20 mouse cellular contexts compared by ENCODE assay signal in genomic region chr6:148934961-148935590, GRCm38 (mm10). TPM values are rescaled to one million over a fixed set of nuclear protein-coding genes. Genes with fewer than 3 reads are reported as not detected.
A peak's percentile ranks its signal among the peaks of the same experiment; 100 is the strongest.
DNase-seq lines count a peak whose midpoint lies in the region; ATAC-seq and TF ChIP-seq lines count a peak whose summit lies in the region.
"Had no signal": no experiment of that assay in that cellular context is flagged by ENCODE, and none has a peak within 500 bp of the region (broad histone marks: within the 10 kb centered on the region; RNA-seq: fewer than 3 reads in every experiment).

No protein-coding gene starts in this region.

- TF ChIP-seq POLR2A in heart, adult 2 months (IDR thresholded peaks at IDR 0.05; ENCODE audit: insufficient read depth, low read depth, low read length), result no peak

- no peak for TF ChIP-seq CTCF in liver, postnatal 0 days (IDR thresholded peaks at IDR 0.05; ENCODE audit: low read depth)
- TF ChIP-seq CTCF in heart, adult 2 months (IDR thresholded peaks at IDR 0.05), result no peak

- H3K36me3 ChIP-seq in forebrain, embryonic 14.5 days (ENCODE audit: control insufficient read depth, insufficient read depth, low read length), result peaks cover 29% of the 10 kb centered on the region
- H3K36me3 ChIP-seq in forebrain, embryonic 11.5 days (ENCODE audit: control insufficient read depth, insufficient read depth, low read length), result peaks cover 10% of the 10 kb centered on the region
- H3K36me3 ChIP-seq in liver, embryonic 16.5 days (ENCODE audit: control insufficient read depth, insufficient read depth), result peaks cover 8% of the 10 kb centered on the region
- peaks cover 12% of the 10 kb centered on the region for H3K36me3 ChIP-seq in liver, postnatal 0 days (replicated peaks; ENCODE audit: insufficient read depth, low read length)
- peaks cover 14% of the 10 kb centered on the region for H3K36me3 ChIP-seq in intestine, embryonic 15.5 days
- H3K36me3 ChIP-seq in heart, adult 2 months (ENCODE audit: control insufficient read depth, insufficient read depth, low read length), result no peaks in the 10 kb centered on the region

- peak overlapping the region; percentile 6; the same call in 1 of the 2 replicates for H3K9ac ChIP-seq in forebrain, embryonic 14.5 days (ENCODE audit: low read length)
- H3K9ac ChIP-seq in forebrain, embryonic 11.5 days (ENCODE audit: low read length), result no peak overlapping the region
- no peak overlapping the region for H3K9ac ChIP-seq in liver, embryonic 16.5 days (ENCODE audit: low read depth, low read length)
- no peak overlapping the region for H3K9ac ChIP-seq in liver, postnatal 0 days (replicated peaks)
- no peak overlapping the region for H3K9ac ChIP-seq in intestine, embryonic 15.5 days
- H3K9ac ChIP-seq in heart, adult 2 months (ENCODE audit: low read depth, low read length), result no peak overlapping the region
- H3K9ac ChIP-seq: limb, embryonic 13.5 days; lung, embryonic 14.5 days had no signal

- H3K9me3 ChIP-seq in forebrain, embryonic 14.5 days (replicated peaks; ENCODE audit: control insufficient read depth, low read length), result no peaks in the 10 kb centered on the region
- H3K9me3 ChIP-seq in forebrain, embryonic 11.5 days (ENCODE audit: control insufficient read depth, low read length), result no peaks in the 10 kb centered on the region
- no peaks in the 10 kb centered on the region for H3K9me3 ChIP-seq in liver, embryonic 16.5 days (replicated peaks; ENCODE audit: control insufficient read depth, low read length)
- no peaks in the 10 kb centered on the region for H3K9me3 ChIP-seq in liver, postnatal 0 days (ENCODE audit: low read length)
- no peaks in the 10 kb centered on the region for H3K9me3 ChIP-seq in intestine, embryonic 15.5 days
- H3K9me3 ChIP-seq: forebrain, embryonic 10.5 days; heart, embryonic 10.5 days; limb, embryonic 13.5 days; megakaryocyte, embryonic 14.5 days had no signal

- no peak for TF ChIP-seq EP300 in liver, postnatal 0 days (IDR thresholded peaks at IDR 0.05; ENCODE audit: low read depth)
- TF ChIP-seq EP300 in heart, adult 2 months (IDR thresholded peaks at IDR 0.05; ENCODE audit: insufficient read depth, low read depth, low read length), result no peak

- no peaks in the 10 kb centered on the region for H3K79me2 ChIP-seq in heart, adult 2 months (replicated peaks; ENCODE audit: control insufficient read depth, insufficient read depth, low read length)

- H3K27ac ChIP-seq in forebrain, embryonic 14.5 days (ENCODE audit: low read depth, low read length), result no peak overlapping the region
- H3K27ac ChIP-seq in forebrain, embryonic 11.5 days (ENCODE audit: low read depth, low read length), result no peak overlapping the region
- 0 out of 2 replicates have a peak overlapping the region, but pooled peaks have one; percentile 9 for H3K27ac ChIP-seq in liver, embryonic 16.5 days (ENCODE audit: low read length)
- no peak overlapping the region for H3K27ac ChIP-seq in liver, postnatal 0 days (ENCODE audit: low read depth)
- peak overlapping the region; percentile 40; the same call in 1 of the 2 replicates for H3K27ac ChIP-seq in intestine, embryonic 15.5 days
- H3K27ac ChIP-seq in heart, adult 2 months, result no peak overlapping the region
- H3K27ac ChIP-seq: forebrain, embryonic 10.5 days; heart, embryonic 10.5 days; limb, embryonic 13.5 days had no signal

- DNase-seq in forebrain, embryonic 14.5 days (ENCODE audit: low spot score), result no peak
- DNase-seq in forebrain, embryonic 11.5 days (ENCODE audit: low spot score), result no peak
- DNase-seq in liver, postnatal 0 days, result no peak
- DNase-seq in gastrocnemius, postnatal 25 days, result no peak
- DNase-seq in heart, adult 8-10 months (ENCODE audit: low spot score), result no peak
- no peak for DNase-seq in heart, adult 2 months
- DNase-seq: adrenal gland, postnatal 36 days; cerebellum, adult 9-11 months; gastrocnemius, postnatal 10 days; heart, postnatal 36 days; kidney, postnatal 4 days; lung, embryonic 14.5 days had no signal

- H3K4me2 ChIP-seq in forebrain, embryonic 14.5 days (ENCODE audit: low read length), result no peak overlapping the region
- H3K4me2 ChIP-seq in forebrain, embryonic 11.5 days (ENCODE audit: low read depth, low read length, severe bottlenecking), result no peak overlapping the region
- no peak overlapping the region for H3K4me2 ChIP-seq in liver, embryonic 16.5 days (ENCODE audit: low read depth, low read length)
- no peak overlapping the region for H3K4me2 ChIP-seq in liver, postnatal 0 days (ENCODE audit: low read depth, low read length)
- H3K4me2 ChIP-seq in intestine, embryonic 15.5 days (replicated peaks), result 0 out of 2 replicates have a peak overlapping the region, but pooled peaks have one; percentile 3
- H3K4me2 ChIP-seq: limb, embryonic 13.5 days; lung, embryonic 14.5 days had no signal

- intact Hi-C loops in heart, adult 2 months (cut with DNase I), result no loop called here

- no peak for ATAC-seq in forebrain, embryonic 14.5 days
- no peak for ATAC-seq in forebrain, embryonic 11.5 days (replicated peaks; ENCODE audit: low FRiP score)
- peak; percentile 22; the same call in 1 of the 2 replicates for ATAC-seq in liver, embryonic 16.5 days (ENCODE audit: low read depth)
- no peak for ATAC-seq in liver, postnatal 0 days
- peak; percentile 62 for ATAC-seq in intestine, embryonic 15.5 days
- ATAC-seq: hindbrain, embryonic 16.5 days had no signal

- H3K27me3 ChIP-seq in forebrain, embryonic 14.5 days (replicated peaks; ENCODE audit: control insufficient read depth, insufficient read depth, low read length), result no peaks in the 10 kb centered on the region
- no peaks in the 10 kb centered on the region for H3K27me3 ChIP-seq in forebrain, embryonic 11.5 days (ENCODE audit: control insufficient read depth, insufficient read depth, low read length)
- no peaks in the 10 kb centered on the region for H3K27me3 ChIP-seq in liver, embryonic 16.5 days (ENCODE audit: control insufficient read depth, insufficient read depth, low read depth, low read length)
- no peaks in the 10 kb centered on the region for H3K27me3 ChIP-seq in liver, postnatal 0 days (ENCODE audit: insufficient read depth, low read length)
- H3K27me3 ChIP-seq in intestine, embryonic 15.5 days (replicated peaks), result no peaks in the 10 kb centered on the region
- no peaks in the 10 kb centered on the region for H3K27me3 ChIP-seq in heart, adult 2 months (ENCODE audit: control insufficient read depth, insufficient read depth, low read length)
- H3K27me3 ChIP-seq: CH12.LX; limb, embryonic 13.5 days; megakaryocyte, embryonic 14.5 days had no signal

- no peaks in the 10 kb centered on the region for H3K4me1 ChIP-seq in forebrain, embryonic 14.5 days (ENCODE audit: control insufficient read depth, insufficient read depth, low read length)
- no peaks in the 10 kb centered on the region for H3K4me1 ChIP-seq in forebrain, embryonic 11.5 days (replicated peaks; ENCODE audit: control insufficient read depth, insufficient read depth, low read length)
- no peaks in the 10 kb centered on the region; the same call in 1 of the 2 replicates for H3K4me1 ChIP-seq in liver, embryonic 16.5 days (ENCODE audit: control insufficient read depth, low read depth, low read length)
- H3K4me1 ChIP-seq in liver, postnatal 0 days (ENCODE audit: insufficient read depth), result peaks cover 8% of the 10 kb centered on the region; the same call in 1 of the 2 replicates
- peaks cover 9% of the 10 kb centered on the region for H3K4me1 ChIP-seq in intestine, embryonic 15.5 days (replicated peaks)
- H3K4me1 ChIP-seq in heart, adult 2 months (ENCODE audit: control insufficient read depth, insufficient read depth, low read length), result no peaks in the 10 kb centered on the region; the same call in 1 of the 2 replicates
- H3K4me1 ChIP-seq: limb, embryonic 13.5 days had no signal

- no peak overlapping the region for H3K4me3 ChIP-seq in forebrain, embryonic 14.5 days (ENCODE audit: low read depth, low read length)
- H3K4me3 ChIP-seq in forebrain, embryonic 11.5 days (ENCODE audit: low read depth, low read length), result no peak overlapping the region
- no peak overlapping the region for H3K4me3 ChIP-seq in liver, embryonic 16.5 days (ENCODE audit: low read depth, low read length)
- H3K4me3 ChIP-seq in liver, postnatal 0 days (ENCODE audit: low read depth, low read length), result no peak overlapping the region
- no peak overlapping the region for H3K4me3 ChIP-seq in intestine, embryonic 15.5 days (replicated peaks)
- H3K4me3 ChIP-seq in heart, adult 2 months, result no peak overlapping the region
- H3K4me3 ChIP-seq: forebrain, embryonic 10.5 days; heart, embryonic 10.5 days; limb, embryonic 13.5 days; megakaryocyte, embryonic 14.5 days had no signal

- WGBS in forebrain, embryonic 14.5 days, result 64% methylated on average over 3 of the region's 3 CpGs
- 73% methylated on average over 3 of the region's 3 CpGs for WGBS in forebrain, embryonic 11.5 days
- 54% methylated on average over 3 of the region's 3 CpGs for WGBS in liver, embryonic 16.5 days (ENCODE audit: insufficient replicate concordance)
- WGBS in liver, postnatal 0 days (ENCODE audit: insufficient replicate concordance), result 49% methylated on average over 3 of the region's 3 CpGs
- 58% methylated on average over 3 of the region's 3 CpGs for WGBS in intestine, embryonic 15.5 days
- 63% methylated on average over 3 of the region's 3 CpGs for WGBS in heart, adult 2 months

RNA-seq across cellular contexts. Expression of gene Sinhcaf, which starts 11.2 kb away (rescaled TPM):
- polyA plus RNA-seq in forebrain, embryonic 14.5 days (2014; fragmentation: Nextera tagmentation; extraction: Ambion mirVana), result 137 and 152 TPM in 2 replicates
- polyA plus RNA-seq in forebrain, embryonic 11.5 days (2014; fragmentation: Nextera tagmentation; extraction: Ambion mirVana), result 292 and 305 TPM in 2 replicates
- 11.8 and 12.7 TPM in 2 replicates for polyA plus RNA-seq in liver, embryonic 16.5 days (2015; fragmentation: Nextera tagmentation; extraction: Ambion mirVana)
- polyA plus RNA-seq in liver, postnatal 0 days (2015; fragmentation: Nextera tagmentation; extraction: Ambion mirVana), result 8.3 and 9.4 TPM in 2 replicates
- 96.9 and 106 TPM in 2 replicates for polyA plus RNA-seq in intestine, embryonic 15.5 days (2015; fragmentation: Nextera tagmentation; extraction: Ambion mirVana)
- total RNA-seq in gastrocnemius, postnatal 25 days (2021), result 1 to 10 TPM in 1 of 2 experiments, under 1 TPM in 1; 0.95 to 2.7 TPM
- 1 to 10 TPM; 2.7 to 4.9 (median 4.2) TPM for total RNA-seq in heart, adult 8-10 months (2022)
- 1 to 10 TPM; 2.7 to 5.0 TPM for total RNA-seq in heart, adult 2 months (2021)
- polyA plus RNA-seq in heart, adult 2 months (2012; rRNA removed), result 1.3 and 2.1 TPM in 2 replicates

RNA-seq across cellular contexts. Expression of gene Caprin2, which starts 39.0 kb away (rescaled TPM):
- 5.0 and 6.3 TPM in 2 replicates for polyA plus RNA-seq in forebrain, embryonic 14.5 days (2014; fragmentation: Nextera tagmentation; extraction: Ambion mirVana)
- polyA plus RNA-seq in forebrain, embryonic 11.5 days (2014; fragmentation: Nextera tagmentation; extraction: Ambion mirVana), result 14.1 and 15.8 TPM in 2 replicates
- polyA plus RNA-seq in liver, embryonic 16.5 days (2015; fragmentation: Nextera tagmentation; extraction: Ambion mirVana), result 3.9 and 4.1 TPM in 2 replicates
- 2.6 and 2.7 TPM in 2 replicates for polyA plus RNA-seq in liver, postnatal 0 days (2015; fragmentation: Nextera tagmentation; extraction: Ambion mirVana)
- 13.9 and 14.4 TPM in 2 replicates for polyA plus RNA-seq in intestine, embryonic 15.5 days (2015; fragmentation: Nextera tagmentation; extraction: Ambion mirVana)
- total RNA-seq in gastrocnemius, postnatal 25 days (2021), result 1 to 10 TPM; 3.4 to 4.2 TPM
- total RNA-seq in heart, adult 8-10 months (2022), result 1 to 10 TPM; 3.7 to 5.9 (median 4.2) TPM
- 1 to 10 TPM; 4.1 to 4.2 TPM for total RNA-seq in heart, adult 2 months (2021)
- 4.0 and 7.4 TPM in 2 replicates for polyA plus RNA-seq in heart, adult 2 months (2012; rRNA removed)

Comparison
In these comparisons a context has a peak if more than half of its experiments do, and no peak if none do; other contexts are left out.
1. ATAC-seq: peak in liver, embryonic 16.5 days (single experiment) and intestine, embryonic 15.5 days (single experiment); none in forebrain, embryonic 14.5 days (single experiment), forebrain, embryonic 11.5 days (single experiment) and liver, postnatal 0 days (single experiment).
2. H3K27ac ChIP-seq: peak in liver, embryonic 16.5 days (single experiment) and intestine, embryonic 15.5 days (single experiment); none in forebrain, embryonic 14.5 days (single experiment), forebrain, embryonic 11.5 days (single experiment), liver, postnatal 0 days (single experiment) and heart, adult 2 months (single experiment).